Mouse (Mus musculus) liver, postnatal 0 days (tissue): Measurements from ENCODE around the gene Tspan4.

Experiments
- CTCF ChIP-seq: sonication (generic); IDR thresholded peaks from 2 replicates; pipeline ENCODE4 v1.5.1; 2016; ENCODE audit warnings: antibody characterized with exemption, low read depth
- EP300 ChIP-seq: IDR thresholded peaks from 2 replicates; pipeline ENCODE4 v1.6.1; 2016; ENCODE audit warnings: antibody characterized with exemption, low read depth, mild to moderate bottlenecking

DNA sequence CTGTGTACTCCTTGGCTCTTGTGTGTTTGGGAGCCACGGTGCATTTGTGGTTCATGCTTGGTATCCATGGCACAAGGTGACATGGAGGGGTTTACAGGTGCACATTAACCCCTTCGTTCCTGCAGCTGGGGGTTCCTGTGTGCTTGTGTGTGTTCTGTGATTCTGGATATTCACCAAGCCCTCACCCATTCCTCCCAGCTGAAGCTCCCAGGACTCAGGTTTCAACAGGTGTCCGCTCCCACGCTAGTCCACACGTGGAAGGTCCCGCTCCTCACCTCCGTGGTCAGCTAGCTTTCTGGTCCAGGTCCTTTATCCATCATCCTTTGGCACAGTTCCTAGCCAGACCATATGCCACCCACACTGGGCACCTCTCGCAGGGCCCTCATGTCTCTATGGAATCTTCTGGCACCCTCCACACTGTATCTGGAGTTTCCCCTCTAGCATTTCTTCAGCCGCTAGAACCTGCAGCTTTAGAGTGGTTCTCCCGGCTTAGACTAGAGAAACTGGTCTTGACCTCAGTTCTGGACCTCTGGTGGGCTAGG, 8.4 kb upstream of the Tspan4 start:
- TF ChIP-seq EP300 (no peak), CTCF (no peak)
